Mouse (Mus musculus) erythroblast, embryonic 14.5 days (primary cell): ENCODE results near the gene Ccdc152. TPM values are rescaled to one million over a fixed set of nuclear protein-coding genes. Genes with fewer than 3 reads are reported as not detected.

Experiments used
- H3K27me3 ChIP-seq: 2 replicates; pipeline ENCODE4 v1.6.1; 2012; ENCODE audit warnings: inconsistent platforms; ENCODE audit not compliant: control insufficient read depth
- H3K36me3 ChIP-seq: 2 replicates; pipeline ENCODE4 v1.6.1; 2012; ENCODE audit warnings: mild to moderate bottlenecking, inconsistent platforms; ENCODE audit not compliant: control insufficient read depth
- H3K4me1 ChIP-seq: 2 replicates; pipeline ENCODE4 v1.6.1; 2012; ENCODE audit warnings: inconsistent platforms; ENCODE audit not compliant: control insufficient read depth
- H3K4me3 ChIP-seq: replicated peaks from 2 replicates; pipeline ENCODE3; 2012; ENCODE audit warnings: moderate library complexity, mild to moderate bottlenecking, inconsistent platforms
- H3K9me3 ChIP-seq: 2 replicates; pipeline ENCODE4 v1.6.1; 2012; ENCODE audit warnings: low read length, inconsistent platforms, mixed read lengths; ENCODE audit not compliant: control insufficient read depth
- GATA1 ChIP-seq: IDR thresholded peaks from 2 replicates; pipeline ENCODE4 v1.6.1; 2012; ENCODE audit warnings: low read length, inconsistent platforms, mixed read lengths
- TAL1 ChIP-seq: IDR thresholded peaks from 3 replicates; pipeline ENCODE4 v1.6.1; 2012; ENCODE audit warnings: low read length, inconsistent platforms, mixed read lengths
- polyA plus RNA-seq: library from polyadenylated mRNA; stranded (reverse); fragments of >175 nt; gene quantifications from 2 replicates; pipeline ENCODE4 v1.2.3, GENCODE M21; 2012

The Ccdc152 gene
- polyA plus RNA-seq, 1 experiment: not detected

- Histone ChIP-seq H3K36me3 (no peaks in the 10 kb centered on the region; the same call in 1 of the 2 replicates), H3K4me3 (no peak overlapping the region), H3K9me3 (no peaks in the 10 kb centered on the region), H3K4me1 (no peaks in the 10 kb centered on the region), H3K27me3 (no peaks in the 10 kb centered on the region)
- TF ChIP-seq TAL1 (no peak), GATA1 (no peak)
Measured at GRCm38 (mm10) chr15:3290435-3290834, 12.9 kb downstream of the Ccdc152 start.

- TF ChIP-seq TAL1 (no peak), GATA1 (no peak)
Measured at GRCm38 (mm10) chr15:3286032-3286431, 17.3 kb downstream of the Ccdc152 start.

DNA sequence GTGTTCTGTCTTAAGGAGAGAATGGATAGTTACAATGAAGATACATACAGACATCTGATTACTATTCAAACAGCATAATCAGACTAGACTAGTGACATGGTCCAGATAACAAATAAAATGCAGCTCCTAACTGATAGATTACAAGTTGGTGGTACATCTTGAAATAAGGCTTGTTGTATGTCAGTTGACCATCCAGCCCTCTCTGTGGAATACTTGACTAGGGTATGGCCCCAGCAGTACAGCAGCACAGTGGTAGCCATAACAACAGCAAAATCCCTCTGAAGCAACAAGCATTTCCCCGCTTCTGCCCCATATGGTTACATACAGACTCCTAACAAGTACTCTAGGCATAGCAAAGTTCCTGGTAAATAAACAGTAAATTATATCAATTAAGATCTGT is 21.6 kb downstream of the Ccdc152 start:
- Histone ChIP-seq H3K4me1 (no peaks in the 10 kb centered on the region), H3K4me3 (no peak overlapping the region), H3K9me3 (no peaks in the 10 kb centered on the region), H3K27me3 (no peaks in the 10 kb centered on the region), H3K36me3 (peaks cover 3% of the 10 kb centered on the region; the same call in 1 of the 2 replicates)
- TF ChIP-seq TAL1: no peak
- TF ChIP-seq GATA1: no peak

More at GRCm38 (mm10) chr15:3286032-3286431, 17.3 kb downstream of the Ccdc152 start:
- Histone ChIP-seq H3K4me1 (no peaks in the 10 kb centered on the region), H3K4me3 (no peak overlapping the region), H3K36me3 (no peaks in the 10 kb centered on the region; the same call in 1 of the 2 replicates), H3K27me3 (no peaks in the 10 kb centered on the region), H3K9me3 (no peaks in the 10 kb centered on the region)

DNA sequence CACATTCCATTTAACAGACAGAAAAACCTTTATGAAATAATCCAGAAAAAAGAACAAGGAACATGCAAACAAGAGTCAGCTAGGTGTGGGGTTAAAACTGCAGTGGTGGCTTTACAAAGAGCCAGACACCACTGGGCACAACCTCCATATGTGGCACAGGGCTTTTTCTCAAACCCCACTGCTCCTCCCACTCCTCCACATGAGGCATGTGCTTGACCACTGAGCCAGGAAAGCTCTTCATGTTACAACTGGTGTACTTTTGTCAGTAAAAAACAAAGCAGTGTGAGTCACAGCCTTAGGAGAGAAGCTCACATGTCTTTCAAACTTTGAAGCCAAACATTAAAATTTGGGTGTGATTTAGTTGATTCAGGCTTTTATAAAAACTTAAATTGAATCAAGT is 22.1 kb downstream of the Ccdc152 start:
- peaks cover 3% of the 10 kb centered on the region; the same call in 1 of the 2 replicates for H3K36me3 ChIP-seq
- H3K4me3 ChIP-seq: no peak overlapping the region
- no peaks in the 10 kb centered on the region for H3K9me3 ChIP-seq
- no peaks in the 10 kb centered on the region for H3K4me1 ChIP-seq
- no peaks in the 10 kb centered on the region for H3K27me3 ChIP-seq
- TF ChIP-seq GATA1 (no peak), TAL1 (no peak)

GRCm38 (mm10) chr15:3279242-3279641 is 24.1 kb downstream of the Ccdc152 start:
- Histone ChIP-seq H3K36me3 (peaks cover 3% of the 10 kb centered on the region; the same call in 1 of the 2 replicates), H3K27me3 (no peaks in the 10 kb centered on the region), H3K9me3 (no peaks in the 10 kb centered on the region), H3K4me3 (no peak overlapping the region), H3K4me1 (no peaks in the 10 kb centered on the region)
- TF ChIP-seq GATA1 (no peak), TAL1 (no peak)

DNA sequence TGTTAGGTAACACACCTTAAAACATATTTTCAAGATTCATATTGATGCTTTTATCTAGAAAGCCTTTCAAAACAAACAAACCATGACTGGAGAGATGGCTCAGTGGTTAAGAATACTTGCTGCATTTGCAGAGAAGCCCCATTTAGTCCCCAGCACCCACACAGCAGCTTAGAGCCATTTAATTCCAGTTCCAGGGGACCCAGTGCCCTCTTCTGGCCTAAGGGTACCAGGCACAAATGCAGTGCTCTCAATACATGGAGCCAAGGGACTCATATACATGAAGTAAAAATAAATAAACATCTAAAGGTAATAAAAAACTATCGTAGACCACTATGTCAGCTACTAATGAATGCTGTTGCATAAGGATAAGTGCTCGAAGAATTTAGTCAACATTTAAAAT is 25.9 kb downstream of the Ccdc152 start:
- no peak for TF ChIP-seq GATA1
- no peak for TF ChIP-seq TAL1
- H3K36me3 ChIP-seq: peaks cover 3% of the 10 kb centered on the region; the same call in 1 of the 2 replicates
- no peaks in the 10 kb centered on the region for H3K4me1 ChIP-seq
- H3K27me3 ChIP-seq: no peaks in the 10 kb centered on the region
- no peak overlapping the region for H3K4me3 ChIP-seq
- H3K9me3 ChIP-seq: no peaks in the 10 kb centered on the region

DNA sequence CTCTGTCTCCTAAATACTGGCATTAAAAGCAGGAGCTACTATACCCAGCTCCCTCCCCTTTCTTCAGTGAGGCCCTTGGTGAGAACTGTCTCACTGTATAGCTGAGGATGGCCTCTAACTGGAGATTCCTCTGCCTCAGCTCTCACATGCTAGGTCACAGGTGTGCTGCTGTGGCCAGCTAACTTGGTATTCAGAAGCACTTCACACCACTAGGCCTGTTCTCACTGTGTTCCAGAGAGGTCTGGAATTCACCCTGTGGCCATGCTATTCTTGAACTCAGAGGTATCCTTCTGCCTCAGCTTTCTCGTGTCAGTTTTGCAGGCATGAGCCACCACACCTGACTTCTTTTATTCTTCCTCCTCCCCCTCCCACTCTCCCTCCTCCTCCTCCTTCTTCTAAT is 30.1 kb downstream of the Ccdc152 start:
- Histone ChIP-seq H3K4me1 (peaks cover 5% of the 10 kb centered on the region), H3K36me3 (no peaks in the 10 kb centered on the region; the same call in 1 of the 2 replicates), H3K27me3 (no peaks in the 10 kb centered on the region), H3K4me3 (peak overlapping the region; percentile 60), H3K9me3 (no peaks in the 10 kb centered on the region)
- no peak for TF ChIP-seq TAL1
- no peak for TF ChIP-seq GATA1

- Histone ChIP-seq H3K4me3 (peak overlapping the region; percentile 60), H3K9me3 (no peaks in the 10 kb centered on the region), H3K36me3 (no peaks in the 10 kb centered on the region; the same call in 1 of the 2 replicates), H3K4me1 (peaks cover 5% of the 10 kb centered on the region), H3K27me3 (no peaks in the 10 kb centered on the region)
- TF ChIP-seq GATA1 (no peak), TAL1 (no peak)
Measured at GRCm38 (mm10) chr15:3271216-3271615, 32.1 kb downstream of the Ccdc152 start.

GRCm38 (mm10) chr15:3270646-3271077 is 32.7 kb downstream of the Ccdc152 start:
- H3K4me1 ChIP-seq: peaks cover 5% of the 10 kb centered on the region
- no peaks in the 10 kb centered on the region for H3K9me3 ChIP-seq
- H3K27me3 ChIP-seq: no peaks in the 10 kb centered on the region
- TF ChIP-seq TAL1 (no peak), GATA1 (no peak)
- no peaks in the 10 kb centered on the region; the same call in 1 of the 2 replicates for H3K36me3 ChIP-seq
- H3K4me3 ChIP-seq: peak overlapping the region; percentile 60
